Mouse (Mus musculus): ENCODE data around the gene Hist1h2bh. TPM values are rescaled to one million over a fixed set of nuclear protein-coding genes. Genes with fewer than 3 reads are reported as not detected.
"Not testable (repeated sequence)": the region's sequence is repeated elsewhere in the genome, so short reads cannot be mapped to it uniquely, and the experiment has no call there.

The Hist1h2bh gene
- polyA plus RNA-seq, 1 experiment from 2014 or later = 0.95 TPM

DNA sequence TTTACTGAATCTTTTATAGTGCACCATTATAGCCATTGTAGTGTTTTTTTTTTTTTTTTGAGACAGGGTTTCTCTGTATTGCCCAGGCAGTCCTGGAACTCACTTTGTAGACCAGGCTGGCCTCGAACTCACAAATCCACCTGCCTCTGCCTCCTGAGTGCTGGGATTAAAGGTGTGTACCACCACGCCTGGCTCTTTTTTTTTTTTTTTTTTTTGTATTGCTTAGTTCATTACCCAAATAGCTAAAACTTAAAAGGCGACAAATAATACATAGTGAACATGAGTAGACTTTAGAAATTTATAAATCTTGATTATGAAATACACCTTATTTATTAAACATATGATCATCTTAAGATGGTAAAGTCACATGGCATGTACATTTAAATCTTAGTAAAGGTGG is 1.7 kb downstream of the Hist1h2bh start:
- Histone ChIP-seq H3K36me3 (replicated peaks) (no peaks in the 10 kb centered on the region), H3K4me3 (replicated peaks) (no peak overlapping the region), H3K9me3 (no peaks in the 10 kb centered on the region), H3K4me2 (no peak overlapping the region), H3K27ac (no peak overlapping the region), H3K4me1 (peaks cover 19% of the 10 kb centered on the region; the same call in 1 of the 2 replicates), H3K9ac (no peak overlapping the region), H3K27me3 (no peaks in the 10 kb centered on the region)
- ATAC-seq (ENCODE audit: low FRiP score) = no peak
- WGBS = 83% methylated on average over 3 of the region's 3 CpGs

DNA sequence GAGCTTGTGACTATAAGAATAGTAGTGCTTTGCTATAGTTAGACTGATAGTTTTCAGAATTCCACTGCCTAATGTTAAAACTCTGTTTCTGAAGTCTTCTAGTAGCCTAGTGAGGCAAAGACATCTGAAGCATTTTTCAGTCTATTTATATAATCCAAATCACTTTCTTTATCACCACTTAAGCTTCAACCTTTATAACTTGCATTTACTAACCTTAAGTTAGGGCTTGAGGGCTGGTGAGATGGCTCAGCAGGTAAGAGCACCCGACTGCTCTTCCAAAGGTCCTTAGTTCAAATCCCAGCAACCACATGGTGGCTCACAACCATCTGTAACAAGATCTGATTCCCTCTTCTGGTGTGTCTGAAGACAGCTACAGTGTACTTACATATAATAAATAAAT is 3.4 kb downstream of the Hist1h2bh start:
- H3K27ac ChIP-seq; H3K4me3 ChIP-seq (replicated peaks); H3K36me3 ChIP-seq (replicated peaks); H3K27me3 ChIP-seq; ATAC-seq (ENCODE audit: low FRiP score); H3K9me3 ChIP-seq; H3K4me2 ChIP-seq; H3K9ac ChIP-seq: not testable (repeated sequence)
- WGBS = 70% methylated on average over 1 of the region's 1 CpGs
- H3K4me1 ChIP-seq = peaks cover 21% of the 10 kb centered on the region

DNA sequence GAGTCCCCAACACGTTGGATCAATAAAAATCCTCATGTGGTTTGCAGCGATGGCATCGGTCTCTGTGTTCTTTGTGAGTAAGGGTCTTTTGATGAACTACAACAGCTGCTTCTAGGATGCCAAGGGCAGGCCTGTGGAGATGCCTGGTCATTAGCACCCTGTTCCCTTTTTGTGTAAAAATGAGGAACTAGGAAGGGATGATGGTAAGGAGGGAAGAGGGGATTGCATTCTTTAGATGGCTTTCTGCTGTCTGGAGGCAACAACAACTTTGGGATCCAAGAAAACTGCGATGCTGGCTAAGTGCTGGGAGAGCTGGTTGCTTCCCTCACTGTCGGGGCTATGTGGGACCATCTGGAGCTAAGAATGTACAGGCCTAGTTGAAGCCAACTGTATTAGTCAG is 4.9 kb downstream of the Hist1h2bh start:
- H3K9ac ChIP-seq = no peak overlapping the region
- no peak overlapping the region for H3K4me2 ChIP-seq
- H3K4me3 ChIP-seq (replicated peaks) = no peak overlapping the region
- H3K4me1 ChIP-seq = peaks cover 27% of the 10 kb centered on the region
- H3K27me3 ChIP-seq = no peaks in the 10 kb centered on the region
- no peaks in the 10 kb centered on the region for H3K36me3 ChIP-seq (replicated peaks)
- no peak for ATAC-seq (ENCODE audit: low FRiP score)
- WGBS = 81% methylated on average over 5 of the region's 5 CpGs
- H3K9me3 ChIP-seq = no peaks in the 10 kb centered on the region
- 0 out of 2 replicates have a peak overlapping the region, but pooled peaks have one; percentile 19 for H3K27ac ChIP-seq

DNA sequence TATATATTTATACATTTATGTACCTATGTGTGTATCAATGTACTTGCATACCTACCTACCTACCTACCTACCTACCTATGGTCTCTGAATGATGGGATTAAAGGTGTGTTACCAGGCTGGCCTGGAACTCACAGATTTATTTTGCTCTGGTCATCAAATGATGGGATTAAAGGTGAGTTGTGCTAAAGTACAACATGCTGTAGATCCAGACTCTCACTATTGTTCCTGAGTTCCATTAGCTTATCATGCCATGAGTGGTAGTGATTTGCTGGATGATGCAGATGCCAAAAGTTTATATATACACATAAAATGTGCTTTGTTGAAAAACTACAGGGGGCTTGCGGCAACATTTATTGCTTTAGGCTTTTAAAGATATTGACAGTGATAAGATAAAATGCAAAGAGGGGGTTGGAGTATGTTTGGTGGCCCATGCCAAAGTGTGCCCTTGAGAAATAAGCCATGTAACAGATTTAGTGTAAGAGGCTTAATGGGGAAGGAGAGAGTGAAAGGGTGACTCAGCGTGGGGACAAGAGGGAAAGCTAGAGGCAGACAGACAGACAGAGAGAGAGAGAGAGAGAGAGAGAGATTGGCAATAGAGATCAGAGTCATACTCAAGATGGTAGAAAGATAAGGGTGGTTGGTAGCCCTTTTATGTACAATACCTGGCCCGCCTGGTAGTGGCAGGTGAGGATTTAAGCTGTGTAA is 6.0 kb downstream of the Hist1h2bh start:
- 77% methylated on average over 3 of the region's 3 CpGs for WGBS
- Histone ChIP-seq H3K4me2 (peak overlapping the region; percentile 58), H3K4me1 (peaks cover 31% of the 10 kb centered on the region), H3K27ac (0 out of 2 replicates have a peak overlapping the region, but pooled peaks have one; percentile 58), H3K9me3 (no peaks in the 10 kb centered on the region), H3K9ac (peak overlapping the region; percentile 63; the same call in 1 of the 2 replicates), H3K27me3 (no peaks in the 10 kb centered on the region), H3K36me3 (replicated peaks) (no peaks in the 10 kb centered on the region), H3K4me3 (replicated peaks) (peak overlapping the region; percentile 50)
- ATAC-seq (ENCODE audit: low FRiP score) = no peak

DNA sequence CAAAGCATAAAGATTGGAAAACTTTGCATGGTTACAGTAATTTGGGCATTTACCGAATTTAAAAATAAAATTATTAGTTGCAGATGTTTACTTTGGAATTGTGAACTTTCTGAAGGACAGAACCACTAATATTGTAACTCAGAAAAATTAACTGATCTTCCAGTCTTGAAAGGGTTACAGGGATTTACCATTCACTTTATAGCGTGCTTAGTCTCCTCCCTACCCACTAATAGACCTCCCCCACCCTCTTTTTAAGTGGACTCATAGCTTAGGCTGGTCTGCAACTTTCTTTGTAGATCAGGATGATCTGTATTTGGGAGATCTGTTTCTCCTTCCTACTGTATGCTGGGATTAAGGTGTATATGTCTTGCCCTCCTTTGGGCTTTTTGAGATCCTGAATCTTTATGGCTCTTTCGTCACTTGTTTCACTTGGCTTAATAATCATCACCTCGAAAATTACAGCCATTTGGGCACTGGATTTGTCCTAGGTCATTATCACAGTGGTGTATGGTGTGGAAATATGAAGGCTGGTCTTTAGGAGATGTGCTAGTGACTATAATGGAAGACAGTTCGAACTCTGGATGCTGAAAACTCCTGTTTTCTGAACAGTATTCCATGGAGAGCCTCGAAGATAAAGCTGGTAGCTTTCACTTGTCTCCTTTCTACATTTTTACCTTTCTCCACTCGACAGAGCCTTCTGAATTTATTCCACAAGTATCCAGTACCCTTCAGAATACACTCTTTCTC is 6.9 kb downstream of the Hist1h2bh start:
- no peak for ATAC-seq (ENCODE audit: low FRiP score)
- peak overlapping the region; percentile 58 for H3K4me2 ChIP-seq
- no peaks in the 10 kb centered on the region for H3K36me3 ChIP-seq (replicated peaks)
- WGBS = 20% methylated on average over 7 of the region's 7 CpGs
- H3K4me1 ChIP-seq = peaks cover 30% of the 10 kb centered on the region
- no peaks in the 10 kb centered on the region for H3K9me3 ChIP-seq
- H3K27ac ChIP-seq = peak overlapping the region; percentile 77
- H3K9ac ChIP-seq = peak overlapping the region; percentile 63
- H3K4me3 ChIP-seq (replicated peaks) = peak overlapping the region; percentile 50
- no peaks in the 10 kb centered on the region for H3K27me3 ChIP-seq

DNA sequence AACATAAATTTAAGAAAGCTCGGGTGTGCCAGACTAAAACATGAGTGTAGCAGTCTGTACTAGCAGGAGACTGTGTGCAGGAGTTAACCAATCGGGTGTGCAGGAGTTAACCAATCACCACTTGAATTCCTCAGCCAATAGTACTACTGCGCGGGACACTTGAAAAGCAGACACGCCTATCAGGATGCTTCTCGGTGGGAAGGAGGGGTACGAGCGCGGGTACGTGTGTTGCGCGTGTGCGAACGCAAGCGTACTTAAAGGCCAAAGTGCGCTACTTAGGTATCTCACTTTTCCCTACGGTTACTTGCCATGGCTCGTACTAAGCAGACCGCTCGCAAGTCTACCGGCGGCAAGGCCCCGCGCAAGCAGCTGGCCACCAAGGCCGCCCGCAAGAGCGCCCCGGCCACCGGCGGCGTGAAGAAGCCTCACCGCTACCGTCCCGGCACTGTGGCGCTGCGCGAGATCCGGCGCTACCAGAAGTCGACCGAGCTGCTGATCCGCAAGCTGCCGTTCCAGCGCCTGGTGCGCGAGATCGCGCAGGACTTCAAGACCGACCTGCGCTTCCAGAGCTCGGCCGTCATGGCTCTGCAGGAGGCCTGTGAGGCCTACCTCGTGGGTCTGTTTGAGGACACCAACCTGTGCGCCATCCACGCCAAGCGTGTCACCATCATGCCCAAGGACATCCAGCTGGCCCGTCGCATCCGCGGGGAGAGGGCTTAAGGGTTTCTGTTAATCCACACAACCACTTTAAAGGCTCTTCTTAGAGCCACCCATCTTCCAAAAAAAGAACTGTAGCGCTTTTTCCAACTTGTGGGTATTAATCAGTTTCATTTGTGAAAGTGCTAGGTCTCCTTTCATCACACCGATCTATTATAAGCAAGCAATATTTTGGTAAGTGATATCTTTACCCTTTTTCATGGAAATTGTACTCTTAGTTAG is 7.8 kb downstream of the Hist1h2bh start, which contains the start of gene Hist1h3g:
Hist1h3g (plus strand) TSS at position 286 of the 939 bp plus-strand sequence.
- Histone ChIP-seq H3K4me2 (peak within 1 kb of the TSS; percentile 58), H3K9ac (peak within 1 kb of the TSS; percentile 70)
- H3K27me3 ChIP-seq = not testable (repeated sequence)

DNA sequence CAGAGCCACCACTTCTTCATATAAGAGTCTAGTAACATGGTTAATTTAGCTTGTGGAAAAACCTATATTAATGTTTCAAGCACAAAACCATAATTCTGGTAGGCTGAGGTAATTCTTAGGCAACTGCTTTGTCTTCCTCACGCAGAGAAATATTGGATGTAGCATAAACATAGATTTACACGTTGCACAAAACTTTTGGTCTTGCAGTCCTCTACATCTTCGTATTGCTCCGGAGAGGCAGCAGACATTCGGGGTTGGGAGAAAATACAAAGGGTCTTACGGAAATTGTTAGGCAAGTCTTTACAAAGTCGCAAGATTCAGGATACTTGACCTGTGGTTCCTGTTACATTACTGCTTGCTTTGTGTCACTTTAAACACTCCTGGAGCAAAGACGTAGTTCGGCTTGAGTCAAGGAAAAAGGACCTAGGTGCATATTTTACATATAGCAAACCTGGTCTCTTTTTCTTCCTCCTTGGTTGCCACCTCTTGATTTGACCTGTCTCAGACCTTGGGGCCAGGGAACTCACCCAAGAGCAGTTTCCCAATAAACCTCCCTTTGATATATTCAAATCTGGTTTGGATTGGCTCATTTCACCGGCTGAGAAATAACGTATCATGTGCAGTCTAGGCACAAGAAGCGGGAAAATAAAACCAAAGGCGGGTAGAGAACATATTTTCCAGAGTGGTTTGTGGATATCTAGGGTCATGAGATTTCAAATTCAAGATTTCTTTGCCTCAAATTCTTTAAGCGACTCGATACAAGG is 8.6 kb downstream of the Hist1h2bh start:
- 0% methylated on average over 15 of the region's 15 CpGs for WGBS
- 0 out of 2 replicates have a peak, but pooled peaks have one; percentile 1 for ATAC-seq (ENCODE audit: low FRiP score)
- Histone ChIP-seq H3K4me2 (peak overlapping the region; percentile 58), H3K36me3 (replicated peaks) (no peaks in the 10 kb centered on the region), H3K27ac (peak overlapping the region; percentile 98), H3K27me3 (no peaks in the 10 kb centered on the region), H3K4me1 (peaks cover 30% of the 10 kb centered on the region), H3K4me3 (replicated peaks) (peak overlapping the region; percentile 50), H3K9ac (peak overlapping the region; percentile 70), H3K9me3 (no peaks in the 10 kb centered on the region)

More for the DNA sequence above, 7.8 kb downstream of the Hist1h2bh start, which contains the start of gene Hist1h3g:
- WGBS = under 1% methylated on average over 48 of the region's 62 CpGs
- peak within 1 kb of the TSS; percentile 50 for H3K4me3 ChIP-seq (replicated peaks)
- peak within 1 kb of the TSS; percentile 98 for H3K27ac ChIP-seq
- H3K4me1 ChIP-seq = peaks cover 30% of the 10 kb centered on the region
- H3K9me3 ChIP-seq; H3K36me3 ChIP-seq (replicated peaks): not testable (repeated sequence)
- ATAC-seq (ENCODE audit: low FRiP score) = peak; percentile 90

DNA sequence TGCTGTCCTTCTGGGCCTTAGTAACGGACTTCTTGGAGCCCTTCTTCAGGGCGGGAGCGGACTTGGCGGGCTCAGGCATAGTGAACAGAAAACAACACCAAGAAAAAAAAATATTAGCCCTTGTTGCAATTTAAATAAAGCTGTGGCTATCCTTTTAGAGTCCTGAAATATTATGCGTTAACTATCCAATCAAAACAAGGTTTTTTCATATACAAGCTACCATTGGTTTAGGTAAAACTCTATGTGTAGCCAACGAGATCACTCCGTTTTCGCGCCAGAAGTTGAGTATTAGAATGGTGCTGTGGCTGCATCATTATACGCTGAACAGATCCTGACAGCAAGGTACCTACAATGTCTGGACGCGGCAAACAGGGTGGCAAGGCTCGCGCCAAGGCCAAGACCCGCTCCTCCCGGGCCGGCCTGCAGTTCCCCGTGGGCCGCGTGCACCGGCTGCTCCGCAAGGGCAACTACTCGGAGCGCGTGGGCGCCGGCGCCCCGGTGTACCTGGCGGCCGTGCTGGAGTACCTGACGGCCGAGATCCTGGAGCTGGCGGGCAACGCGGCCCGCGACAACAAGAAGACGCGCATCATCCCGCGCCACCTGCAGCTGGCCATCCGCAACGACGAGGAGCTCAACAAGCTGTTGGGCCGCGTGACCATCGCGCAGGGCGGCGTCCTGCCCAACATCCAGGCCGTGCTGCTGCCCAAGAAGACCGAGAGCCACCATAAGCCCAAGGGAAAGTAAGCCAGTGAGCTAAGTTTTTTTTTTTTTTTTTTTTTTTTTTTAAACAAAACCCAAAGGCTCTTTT is 9.4 kb downstream of the Hist1h2bh start, which contains the start of gene Hist1h2af:
Hist1h2af (plus strand) TSS at position 347 of the 808 bp plus-strand sequence.
- Histone ChIP-seq H3K4me1 (peaks cover 34% of the 10 kb centered on the region), H3K4me2 (peak within 1 kb of the TSS; percentile 58), H3K9ac (peak within 1 kb of the TSS; percentile 77), H3K27ac (peak within 1 kb of the TSS; percentile 98), H3K4me3 (replicated peaks) (peak within 1 kb of the TSS; percentile 50)
- not testable (repeated sequence) for H3K9me3 ChIP-seq; H3K27me3 ChIP-seq; H3K36me3 ChIP-seq (replicated peaks)
- ATAC-seq (ENCODE audit: low FRiP score) = peak; percentile 54
- 0% methylated on average over 27 of the region's 53 CpGs for WGBS

DNA sequence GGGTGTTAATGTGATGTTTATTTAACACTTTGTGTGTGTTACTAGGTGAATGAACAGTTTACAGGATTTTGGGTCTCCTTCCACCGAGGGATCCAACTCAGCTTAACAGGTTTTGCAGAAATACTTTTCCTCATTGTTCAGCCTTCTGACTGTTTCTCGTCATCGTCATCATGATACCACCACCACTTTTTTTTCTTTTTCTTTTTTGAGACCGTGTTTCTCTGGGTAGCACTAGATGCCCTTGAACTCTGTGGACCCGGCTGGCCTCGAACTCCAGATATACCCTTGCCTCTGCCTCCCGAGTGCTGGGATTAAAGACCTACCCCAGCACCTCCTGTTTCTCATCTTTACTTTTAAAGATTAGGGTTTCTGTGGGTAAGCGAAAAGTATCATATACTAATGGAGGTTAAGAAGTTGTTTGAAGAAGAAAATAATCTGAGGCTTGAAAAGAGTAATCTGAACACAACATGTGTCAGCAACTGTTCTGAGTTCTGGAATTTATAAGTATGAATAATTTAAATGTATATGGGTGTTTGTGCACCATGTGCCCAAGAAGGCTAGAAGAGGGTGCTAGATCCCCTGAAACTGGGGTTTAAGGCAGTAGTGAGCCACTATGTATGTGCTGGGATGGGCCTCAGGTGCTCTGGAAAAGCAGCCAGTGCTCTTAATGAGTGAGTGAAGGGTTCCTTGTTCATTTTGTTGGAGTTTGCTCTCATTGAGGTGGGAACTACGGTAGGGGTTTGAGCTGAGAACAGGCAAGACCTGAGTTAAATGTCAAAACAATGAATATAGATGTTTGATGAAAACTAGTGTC is 10.7 kb downstream of the Hist1h2bh start:
- H3K27ac ChIP-seq = peak overlapping the region; percentile 98
- peak overlapping the region; percentile 58 for H3K4me2 ChIP-seq
- no peaks in the 10 kb centered on the region for H3K27me3 ChIP-seq
- H3K4me1 ChIP-seq = peaks cover 36% of the 10 kb centered on the region
- no peak for ATAC-seq (ENCODE audit: low FRiP score)
- H3K4me3 ChIP-seq (replicated peaks) = peak overlapping the region; percentile 50
- no peaks in the 10 kb centered on the region for H3K36me3 ChIP-seq (replicated peaks)
- no peaks in the 10 kb centered on the region for H3K9me3 ChIP-seq
- H3K9ac ChIP-seq = peak overlapping the region; percentile 77
- WGBS = 20% methylated on average over 9 of the region's 9 CpGs
